Mouse (Mus musculus): ENCODE measurements around the gene Bin2. TPM values are rescaled to one million over a fixed set of nuclear protein-coding genes. Genes with fewer than 3 reads are reported as not detected.

Bin2 gene
- polyA plus RNA-seq (2012; ENCODE audit: low replicate concordance), result 262 and 665 TPM in 2 replicates

GRCm38 (mm10) chr15:100669337-100669736 lies at the start of gene Bin2:
Bin2 (minus strand) TSS chr15:100669553.

DNA sequence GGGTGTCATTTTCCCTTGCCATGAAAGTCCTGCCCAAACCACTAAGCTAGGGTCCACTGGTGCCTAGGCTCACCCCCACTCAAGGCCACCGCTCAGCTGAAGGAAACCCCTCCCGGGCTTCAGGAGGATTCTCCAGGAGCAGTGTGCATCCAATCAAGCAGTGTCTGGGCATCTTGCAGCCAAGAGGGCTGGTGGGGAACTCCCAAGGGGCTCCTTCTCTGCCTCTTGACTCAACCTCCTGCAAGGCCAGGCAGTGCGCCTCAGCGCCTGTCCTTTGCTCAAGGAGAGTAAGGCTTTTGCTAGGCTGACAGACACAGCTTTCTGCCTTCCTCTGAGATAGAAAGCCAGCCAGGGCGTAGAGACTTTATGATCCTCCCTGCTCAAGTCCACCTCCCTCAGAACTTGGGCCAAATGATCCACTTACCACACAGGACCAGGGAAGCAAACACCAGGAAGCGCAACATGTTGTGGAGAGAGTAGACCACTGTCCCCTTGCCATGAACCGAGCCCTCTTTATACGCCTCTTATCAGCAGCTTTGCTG lies 18.1 kb upstream of the Bin2 start, which contains the start of gene Cela1:
TSS of gene Cela1 (minus strand) at position 492 of the 542 bp plus-strand sequence.

DNA sequence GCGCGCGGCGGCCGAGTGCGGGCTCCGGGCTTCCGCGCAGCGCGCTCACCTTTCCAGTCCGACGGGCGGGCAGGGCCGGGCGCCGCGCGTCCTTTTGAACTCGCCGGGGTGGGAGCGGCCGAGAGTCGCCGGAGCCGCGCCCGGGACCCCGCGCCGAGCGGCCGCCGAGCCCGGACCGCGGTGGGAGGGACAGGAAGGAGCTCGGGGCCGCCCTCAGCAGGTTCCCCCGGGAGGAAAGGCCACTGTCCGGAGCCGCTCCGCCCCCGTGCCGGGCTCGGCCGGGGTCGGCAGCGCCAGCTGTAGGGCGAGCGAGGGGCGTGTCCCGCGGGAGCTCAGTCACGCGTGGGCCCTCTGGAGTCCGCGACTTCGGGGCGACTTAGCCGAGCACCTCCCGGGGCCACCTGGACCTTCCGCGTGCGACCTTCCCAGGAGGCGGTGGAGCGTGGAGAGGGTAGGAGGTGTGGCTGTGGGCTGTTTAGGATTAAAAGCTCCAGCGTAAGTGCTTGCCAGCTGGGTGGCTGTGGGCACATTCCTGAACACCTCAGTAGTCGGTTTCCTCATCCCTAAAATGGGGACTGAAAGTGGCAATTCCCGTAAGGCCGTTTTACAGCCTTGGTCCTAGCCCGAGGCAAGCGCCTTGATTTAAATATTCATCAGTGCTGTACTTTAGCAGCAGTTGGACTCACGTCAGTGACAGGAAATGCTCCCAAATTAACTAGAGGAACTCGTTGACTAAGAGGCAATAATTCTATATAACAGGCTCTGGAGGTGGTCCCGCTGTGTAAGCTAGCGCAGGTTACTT lies 32.5 kb downstream of the Bin2 start, which contains the start of gene Smagp:
TSS of gene Smagp (minus strand) at position 241 of the 802 bp plus-strand sequence.

GRCm38 (mm10) chr15:100614996-100615824 lies 54.1 kb downstream of the Bin2 start, which contains the start of gene Dazap2:
Dazap2 (plus strand) TSS chr15:100615349.

DNA sequence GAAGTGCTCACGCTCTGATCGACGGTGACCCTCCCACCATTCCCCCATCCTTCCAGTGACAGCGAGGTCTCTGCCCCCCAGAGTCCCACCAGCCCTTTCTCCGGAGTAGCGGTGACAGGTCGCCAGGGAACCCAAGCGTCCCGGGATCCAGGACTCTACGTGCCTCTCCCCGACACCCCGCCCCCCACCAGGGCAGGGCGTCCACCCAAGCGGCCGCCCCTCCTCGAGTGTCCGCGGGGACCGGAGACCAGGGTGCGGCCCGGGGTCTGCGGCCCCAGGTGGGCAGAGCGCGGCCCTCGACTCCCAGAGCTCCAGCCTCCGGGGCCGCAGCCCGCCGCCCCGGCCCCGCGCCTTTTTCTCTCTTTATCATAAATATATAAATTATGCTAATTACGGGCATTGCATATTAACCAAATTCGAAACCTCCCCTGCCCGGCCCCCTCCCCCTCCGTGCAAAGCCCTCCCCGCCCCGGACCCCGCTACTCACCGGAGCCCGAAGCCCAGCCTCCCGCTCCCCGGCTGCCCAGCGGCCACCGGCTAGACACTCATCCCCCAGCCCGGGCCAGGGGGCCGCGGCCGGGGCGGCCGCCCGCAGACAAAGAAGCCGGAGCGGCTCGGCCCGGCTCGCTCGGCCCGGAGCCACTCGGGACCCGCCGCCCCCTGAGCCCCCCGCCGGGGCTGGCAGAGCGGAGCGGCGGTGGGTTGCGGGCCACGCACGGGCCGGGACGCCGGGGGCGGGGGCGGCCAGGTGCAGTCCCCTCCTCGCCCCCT lies 69.9 kb downstream of the Bin2 start, which contains the start of gene Pou6f1:
TSS of gene Pou6f1 (minus strand) at position 709 of the 771 bp plus-strand sequence.

Other genes starting within 250 kb of the Bin2 start
- gene Gm5475, start 247.4 kb downstream of the Bin2 start, polyA plus RNA-seq (2012; ENCODE audit: low replicate concordance), result 0.05 TPM in 1 of 2 replicates, not detected in the other
- gene Slc11a2, start 244.5 kb downstream of the Bin2 start, polyA plus RNA-seq (2012; ENCODE audit: low replicate concordance), result 2.2 and 3.5 TPM in 2 replicates
- 13.1 and 38.6 TPM in 2 replicates for gene Letmd1, start 200.5 kb downstream of the Bin2 start, polyA plus RNA-seq (2012; ENCODE audit: low replicate concordance)
- gene Csrnp2, start 174.1 kb downstream of the Bin2 start, polyA plus RNA-seq (2012; ENCODE audit: low replicate concordance), result 1.7 and 2.5 TPM in 2 replicates
- 3.1 and 3.6 TPM in 2 replicates for gene Tfcp2, start 117.5 kb downstream of the Bin2 start, polyA plus RNA-seq (2012; ENCODE audit: low replicate concordance)
- gene Pou6f1, start 69.6 kb downstream of the Bin2 start, polyA plus RNA-seq (2012; ENCODE audit: low replicate concordance), result 86.9 and 151 TPM in 2 replicates
- gene Dazap2, start 54.2 kb downstream of the Bin2 start, polyA plus RNA-seq (2012; ENCODE audit: low replicate concordance), result 74.0 and 97.2 TPM in 2 replicates
- 75.2 and 110 TPM in 2 replicates for gene Smagp, start 32.6 kb downstream of the Bin2 start, polyA plus RNA-seq (2012; ENCODE audit: low replicate concordance)
- gene Cela1, start 18.4 kb upstream of the Bin2 start, polyA plus RNA-seq (2012; ENCODE audit: low replicate concordance), result 2.7 and 9.4 TPM in 2 replicates
- 19.7 and 28.3 TPM in 2 replicates for gene Galnt6, start 59.8 kb upstream of the Bin2 start, polyA plus RNA-seq (2012; ENCODE audit: low replicate concordance)
- 7.2 and 7.6 TPM in 2 replicates for gene Slc4a8, start 92.2 kb upstream of the Bin2 start, polyA plus RNA-seq (2012; ENCODE audit: low replicate concordance)
- 0.75 and 1.00 TPM in 2 replicates for gene Scn8a, start 200.3 kb upstream of the Bin2 start, polyA plus RNA-seq (2012; ENCODE audit: low replicate concordance)

All from hematopoietic multipotent progenitor cell, adult 10-12 weeks (in vitro differentiated cells).